Mouse (Mus musculus) liver, embryonic 14.5 days (tissue): ENCODE data around the gene Tbc1d10c.

ENCODE experiments used
- CTCF ChIP-seq: IDR thresholded peaks from 2 replicates; pipeline ENCODE4 v1.5.1; 2016; ENCODE audit warnings: antibody characterized with exemption, low read depth, control low read depth
- EP300 ChIP-seq: IDR thresholded peaks from 2 replicates; pipeline ENCODE4 v1.6.1; 2016; ENCODE audit warnings: antibody characterized with exemption, low read depth

- TF ChIP-seq CTCF (no peak), EP300 (no peak)
Measured at GRCm38 (mm10) chr19:4215451-4215840, 24.4 kb upstream of the Tbc1d10c start.
